Mouse (Mus musculus): Measurements from ENCODE around the gene Fli1.

- no peak for TF ChIP-seq CTCF (IDR thresholded peaks at IDR 0.05; ENCODE audit: low read depth, low read length)
- no peak for TF ChIP-seq POLR2AphosphoS5 (IDR thresholded peaks at IDR 0.05; ENCODE audit: insufficient replicate concordance, low read depth, low read length)
Measured at GRCm38 (mm10) chr9:32518351-32519075, 24.1 kb downstream of the Fli1 start.
